Mouse (Mus musculus): ENCODE measurements around the gene Fam219a. TPM values are rescaled to one million over a fixed set of nuclear protein-coding genes. Genes with fewer than 3 reads are reported as not detected.

The Fam219a gene
- 1 to 10 TPM; 3.1 to 3.5 TPM for polyA plus RNA-seq (2017; shearing (Covaris generic))

GRCm38 (mm10) chr4:41569411-41569885, at the start of gene Fam219a, which contains the start of gene Dnaic1:
Fam219a (minus strand) TSS chr4:41569538.
Dnaic1 (plus strand) TSS chr4:41569775.

GRCm38 (mm10) chr4:41517233-41517632, 52.1 kb downstream of the Fam219a start, which contains the start of gene 1110017D15Rik:
1110017D15Rik (minus strand) TSS chr4:41517333.

GRCm38 (mm10) chr4:41502986-41503412, 66.3 kb downstream of the Fam219a start, which contains the start of gene AI464131:
AI464131 (minus strand) TSS chr4:41503076.

Other genes with a start within 250 kb of the Fam219a start
- 10 to 100 TPM; 66.0 to 72.0 TPM for gene Ubap1, start 220.5 kb downstream of the Fam219a start, polyA plus RNA-seq (2017; shearing (Covaris generic))
- gene Kif24, start 104.7 kb downstream of the Fam219a start, polyA plus RNA-seq (2017; shearing (Covaris generic)) = 1 to 10 TPM; 1.2 to 1.4 TPM
- 10 to 100 TPM; 15.3 to 16.5 TPM for gene Nudt2, start 104.4 kb downstream of the Fam219a start, polyA plus RNA-seq (2017; shearing (Covaris generic))
- under 1 TPM; 0.24 to 0.72 TPM for gene AI464131, start 66.5 kb downstream of the Fam219a start, polyA plus RNA-seq (2017; shearing (Covaris generic))
- gene 1110017D15Rik, start 52.2 kb downstream of the Fam219a start, polyA plus RNA-seq (2017; shearing (Covaris generic)) = not detected
- not detected for gene Dnaic1, start 237 bp upstream of the Fam219a start, polyA plus RNA-seq (2017; shearing (Covaris generic))
- gene Enho, start 70.8 kb upstream of the Fam219a start, polyA plus RNA-seq (2017; shearing (Covaris generic)) = under 1 TPM in 1 of 2 experiments, not detected in 1; 0.50 TPM
- gene Cntfr, start 127.6 kb upstream of the Fam219a start, polyA plus RNA-seq (2017; shearing (Covaris generic)) = not detected
- 1 to 10 TPM; 2.7 to 5.1 TPM for gene Il11ra1, start 130.5 kb upstream of the Fam219a start, polyA plus RNA-seq (2017; shearing (Covaris generic))
- 10 to 100 TPM; 45.8 to 48.4 TPM for gene Rpp25l, start 144.0 kb upstream of the Fam219a start, polyA plus RNA-seq (2017; shearing (Covaris generic))
- gene Dctn3, start 153.6 kb upstream of the Fam219a start, polyA plus RNA-seq (2017; shearing (Covaris generic)) = 100 to 1,000 TPM; 138 to 139 TPM
- gene Arid3c, start 161.6 kb upstream of the Fam219a start, polyA plus RNA-seq (2017; shearing (Covaris generic)) = not detected
- gene Galt, start 185.7 kb upstream of the Fam219a start, polyA plus RNA-seq (2017; shearing (Covaris generic)) = 10 to 100 TPM; 67.6 to 86.4 TPM
- gene Sigmar1, start 186.6 kb upstream of the Fam219a start, polyA plus RNA-seq (2017; shearing (Covaris generic)) = 10 to 100 TPM; 21.2 to 31.7 TPM
- 1 to 10 TPM; 5.6 to 8.4 TPM for gene Ccl27a, start 204.7 kb upstream of the Fam219a start, polyA plus RNA-seq (2017; shearing (Covaris generic))